Mouse (Mus musculus): ENCODE results near the gene Fgfr2.

The Fgfr2 gene

DNA sequence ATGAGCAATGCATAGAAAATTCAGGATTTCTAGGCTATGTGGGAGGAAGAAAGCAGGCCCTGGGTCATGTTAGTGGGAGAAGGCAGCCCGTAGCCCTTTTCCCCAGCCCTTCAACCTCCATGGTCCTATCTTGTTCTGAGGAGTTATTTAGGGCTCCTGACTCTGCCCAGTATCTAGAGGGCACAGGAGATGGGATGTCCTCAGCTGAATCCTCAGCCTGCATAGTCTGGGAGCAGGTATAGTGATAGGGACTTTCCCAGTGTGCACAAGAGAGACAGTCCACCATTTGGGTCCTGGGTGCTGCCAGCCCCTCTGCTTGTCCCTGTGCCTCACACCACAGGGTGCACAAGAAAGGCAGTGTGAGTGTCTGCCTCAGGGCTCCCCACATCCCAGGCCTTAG, 2144.6 kb downstream of the Fgfr2 start:
- DNase-seq = no peak

- DNase-seq = peak; percentile 93 to 94
Observed at GRCm38 (mm10) chr7:130977794-130978521, 2145.2 kb downstream of the Fgfr2 start.

GRCm38 (mm10) chr7:130976305-130976935, 2146.7 kb downstream of the Fgfr2 start:
- DNase-seq = peak; percentile 47 to 49

DNA sequence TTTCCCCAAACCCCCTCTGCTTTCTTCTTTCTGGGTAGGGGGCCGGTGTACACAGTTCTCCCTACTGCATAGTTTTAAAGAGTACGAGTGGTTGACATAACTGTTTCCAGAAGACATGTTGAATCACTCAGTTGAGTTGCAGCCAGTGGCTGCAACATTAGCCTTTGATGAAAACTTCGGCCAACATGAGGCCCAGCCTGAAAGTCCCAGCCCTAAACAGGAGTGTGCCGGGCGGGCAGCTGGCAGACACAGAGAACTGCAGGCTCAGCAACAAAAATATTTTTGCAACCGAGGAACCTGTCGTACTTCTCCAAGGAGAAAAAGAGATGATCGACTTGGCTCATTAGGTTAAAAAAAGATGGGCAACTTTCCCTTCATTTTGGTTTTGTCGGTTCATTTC, 2150.4 kb downstream of the Fgfr2 start:
- DNase-seq = no peak

DNA sequence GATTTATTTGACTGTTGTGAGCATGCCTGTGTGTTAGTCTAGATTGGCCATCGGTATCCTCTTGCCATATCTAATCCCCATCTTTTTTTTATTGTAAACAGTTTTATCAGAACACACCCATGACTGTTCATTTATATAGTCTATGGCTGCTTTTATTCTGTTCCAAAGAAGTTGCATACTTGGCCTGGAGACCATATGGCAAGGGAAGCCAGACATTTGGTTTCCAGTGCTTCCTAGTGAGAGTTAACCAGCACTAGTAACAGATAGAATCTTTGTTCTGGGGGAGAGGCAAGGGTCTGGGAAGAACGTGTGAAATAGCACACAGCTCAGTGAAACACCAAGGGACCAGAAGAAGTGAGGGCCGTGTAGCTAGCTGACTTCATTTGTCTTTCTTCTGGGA, 2153.6 kb downstream of the Fgfr2 start:
- DNase-seq = no peak

DNA sequence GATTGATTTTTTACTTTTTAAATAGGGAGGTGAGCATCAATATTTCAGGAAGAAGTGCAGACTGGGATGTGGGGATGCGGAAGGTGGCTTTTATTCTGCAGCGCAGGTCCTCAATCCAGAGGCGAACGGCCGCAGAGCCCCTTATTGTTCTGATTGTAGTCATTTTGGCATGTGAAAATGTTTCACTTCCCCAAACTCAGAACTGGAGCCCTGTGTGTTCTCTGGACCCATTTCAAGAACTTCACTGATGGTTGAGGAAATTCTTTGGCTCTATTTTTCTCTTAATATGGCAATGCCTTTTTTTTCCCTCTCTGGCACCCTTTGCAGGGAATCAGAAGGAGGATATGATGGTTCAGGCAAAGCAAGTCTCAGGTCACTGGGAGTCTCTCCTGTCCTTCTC, 2154.1 kb downstream of the Fgfr2 start:
- DNase-seq = no peak

- no peak for DNase-seq
Observed at GRCm38 (mm10) chr7:130968537-130968936, 2154.6 kb downstream of the Fgfr2 start.

GRCm38 (mm10) chr7:130967901-130968300, 2155.2 kb downstream of the Fgfr2 start:
- DNase-seq = no peak

DNA sequence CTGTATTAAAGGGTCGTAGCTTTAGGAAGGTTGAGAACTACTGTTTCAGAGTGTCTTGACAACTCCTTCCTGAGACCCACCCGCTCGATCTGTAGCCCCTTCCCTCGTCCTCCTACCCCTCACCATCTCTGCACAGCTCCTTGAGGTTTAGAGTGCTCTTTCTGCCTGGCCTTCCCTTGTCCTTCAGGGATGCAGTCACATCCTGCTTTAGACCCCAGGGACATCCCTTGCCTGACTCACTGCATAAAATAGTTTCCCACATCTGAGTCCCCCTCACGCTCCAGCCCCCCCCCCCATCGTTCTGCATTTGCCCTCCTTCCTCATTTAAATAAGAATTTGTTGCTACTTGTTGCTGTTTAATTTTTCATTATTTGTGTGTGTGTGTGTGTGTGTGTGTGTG, 2156.3 kb downstream of the Fgfr2 start:
- DNase-seq = no peak

- no peak for DNase-seq
Observed at GRCm38 (mm10) chr7:130966451-130966850, 2156.7 kb downstream of the Fgfr2 start.

DNA sequence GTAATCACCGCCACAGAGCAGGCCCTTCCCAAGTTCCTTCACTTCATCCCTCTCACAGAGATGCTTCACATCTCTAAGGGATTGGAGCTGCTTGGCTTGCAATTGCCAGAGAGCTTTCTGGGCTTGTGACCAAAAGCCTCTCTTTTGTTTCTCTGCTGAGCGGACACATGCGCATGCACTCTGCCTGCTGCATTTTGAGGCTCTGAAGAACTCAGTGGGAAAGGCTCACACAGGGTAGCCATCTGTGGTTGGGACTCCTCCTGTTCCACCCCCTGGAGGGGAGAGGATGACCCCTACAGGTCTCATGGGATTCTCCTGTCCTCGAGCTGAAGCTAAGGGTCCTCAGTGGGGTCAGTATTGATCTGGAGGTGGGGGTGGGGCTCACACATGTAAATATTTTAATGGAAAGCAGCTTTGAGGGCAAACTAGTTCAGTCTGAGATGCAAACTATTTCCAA, 2157.2 kb downstream of the Fgfr2 start:
- peak; percentile 71 to 77 for DNase-seq

DNA sequence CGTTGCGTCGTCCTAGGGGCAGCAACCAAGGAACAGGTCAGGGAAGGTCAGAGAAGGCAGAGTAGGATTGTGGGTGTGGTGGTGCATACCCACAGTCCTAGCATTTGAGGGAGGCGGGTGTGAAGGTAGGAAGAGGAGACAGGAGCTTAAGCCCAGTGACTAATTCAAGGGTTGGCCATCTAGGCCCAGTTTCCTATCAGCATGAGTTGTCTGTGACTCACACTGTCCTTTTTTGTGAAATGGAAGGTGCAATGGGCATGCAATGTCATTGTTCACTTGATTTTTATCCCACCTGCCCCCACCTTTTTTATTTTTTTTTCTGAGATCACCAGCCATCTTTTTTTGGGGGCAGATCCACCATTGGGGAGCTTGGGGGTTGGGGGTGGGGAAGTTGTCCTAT, 2157.8 kb downstream of the Fgfr2 start:
- no peak for DNase-seq

DNA sequence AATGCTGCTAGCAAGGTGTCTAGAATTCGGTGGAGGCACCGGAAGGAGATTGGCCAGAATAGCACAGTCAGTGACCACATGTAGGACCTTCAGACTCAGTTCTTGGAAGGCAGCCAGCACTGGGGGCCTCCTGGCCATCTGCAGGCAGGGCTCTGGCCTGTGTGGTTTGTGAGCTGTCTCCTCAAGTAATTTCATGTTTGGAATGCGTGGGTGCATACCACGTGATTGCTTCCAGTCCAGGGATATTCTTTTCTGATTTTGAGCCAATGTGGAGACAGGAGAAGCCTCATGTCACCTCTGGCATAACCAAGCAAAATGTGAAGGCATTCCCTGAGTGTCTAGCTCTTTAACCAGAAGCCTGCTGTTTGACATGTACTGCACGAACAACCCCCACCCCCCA, 2158.5 kb downstream of the Fgfr2 start:
- DNase-seq = peak; percentile 91 to 93

- no peak for DNase-seq
Observed at GRCm38 (mm10) chr7:130961429-130961828, 2161.7 kb downstream of the Fgfr2 start.

DNA sequence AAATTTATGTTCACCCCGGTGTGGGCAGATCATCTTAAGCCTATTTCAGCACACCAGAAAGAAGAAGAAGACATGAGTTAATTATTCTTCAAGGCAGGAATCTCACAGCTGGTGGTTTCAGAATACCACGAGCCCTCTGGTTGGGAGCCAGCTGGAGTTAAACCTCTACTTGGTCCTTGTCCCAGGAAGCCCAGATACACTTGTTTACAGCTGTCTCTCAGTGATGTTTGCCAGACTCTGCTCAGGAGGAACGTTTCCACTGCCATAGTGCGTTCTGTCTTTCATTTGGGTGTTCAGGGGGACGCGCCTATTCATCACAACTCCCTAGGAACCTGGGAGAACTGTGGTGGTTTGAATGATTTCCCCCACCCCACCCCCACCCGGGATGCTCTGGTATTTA, 2163.3 kb downstream of the Fgfr2 start:
- peak; percentile 63 to 72 for DNase-seq

GRCm38 (mm10) chr7:130958551-130958950, 2164.6 kb downstream of the Fgfr2 start:
- DNase-seq = no peak

DNA sequence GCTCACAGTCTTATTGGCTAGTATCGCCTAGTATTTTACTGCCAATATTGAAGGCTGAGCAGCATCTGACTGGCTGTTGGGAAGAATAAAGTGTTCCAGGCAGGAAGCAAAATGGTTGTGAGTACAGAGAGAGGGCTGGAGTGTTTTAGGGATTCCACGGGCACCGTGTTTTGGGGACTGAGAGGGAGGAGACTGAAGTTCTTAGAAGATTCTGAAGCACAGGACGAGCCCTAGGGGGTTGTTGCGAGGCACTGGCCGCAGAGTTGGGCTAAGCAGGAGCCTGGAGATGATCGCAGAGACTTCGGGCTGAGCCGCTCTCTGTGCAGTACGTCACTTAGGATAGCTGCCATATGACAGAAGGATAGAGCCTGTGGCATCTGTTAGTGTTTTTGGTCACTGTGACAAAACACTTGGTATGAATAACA, 2169.0 kb downstream of the Fgfr2 start:
- DNase-seq = peak; percentile 63 to 73

- DNase-seq = no peak
Observed at GRCm38 (mm10) chr7:130953376-130953775, 2169.8 kb downstream of the Fgfr2 start.

DNA sequence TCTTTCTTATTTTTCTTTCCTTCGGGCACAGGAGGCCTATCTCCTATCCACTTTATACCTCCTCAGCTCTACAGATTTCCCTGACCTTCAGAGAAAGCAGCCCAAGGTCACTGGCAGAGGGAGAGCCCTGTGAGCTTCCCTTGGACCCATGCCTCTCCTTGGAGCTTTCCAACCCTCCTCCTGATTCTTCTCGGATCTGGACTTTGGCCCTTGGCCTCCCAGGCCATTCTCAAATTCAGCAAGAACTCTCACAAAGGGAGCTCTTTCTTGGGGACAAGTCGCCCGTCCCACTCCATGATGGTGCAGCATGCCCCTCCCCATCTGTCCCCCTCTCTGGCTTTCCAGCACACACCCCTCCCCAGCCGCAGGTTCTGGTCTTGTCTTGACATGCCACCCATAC, 2172.1 kb downstream of the Fgfr2 start:
- DNase-seq = no peak

DNA sequence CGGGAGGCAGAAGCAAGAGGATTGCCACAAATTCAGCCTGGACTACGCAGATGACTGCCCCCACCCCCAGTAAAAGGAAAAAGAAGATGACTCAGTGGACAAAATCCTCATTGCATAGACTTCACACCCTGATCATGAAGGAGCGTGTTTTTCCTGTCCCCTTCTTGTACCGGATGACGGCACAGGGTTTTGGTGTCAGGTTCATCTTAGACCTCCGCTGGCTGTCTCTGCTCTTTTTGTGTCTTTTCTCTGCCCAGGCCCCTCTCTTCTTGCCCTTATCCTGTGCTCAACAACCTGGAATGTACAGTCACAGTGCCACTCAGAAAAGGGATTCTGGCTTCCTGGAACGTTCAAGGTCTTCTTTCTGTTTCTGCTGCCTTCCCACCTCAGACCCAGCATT, 2172.7 kb downstream of the Fgfr2 start:
- DNase-seq = peak in 1 of 2 experiments; percentile 4

- DNase-seq = peak; percentile 85 to 88
Observed at GRCm38 (mm10) chr7:130949331-130949751, 2173.8 kb downstream of the Fgfr2 start.

DNA sequence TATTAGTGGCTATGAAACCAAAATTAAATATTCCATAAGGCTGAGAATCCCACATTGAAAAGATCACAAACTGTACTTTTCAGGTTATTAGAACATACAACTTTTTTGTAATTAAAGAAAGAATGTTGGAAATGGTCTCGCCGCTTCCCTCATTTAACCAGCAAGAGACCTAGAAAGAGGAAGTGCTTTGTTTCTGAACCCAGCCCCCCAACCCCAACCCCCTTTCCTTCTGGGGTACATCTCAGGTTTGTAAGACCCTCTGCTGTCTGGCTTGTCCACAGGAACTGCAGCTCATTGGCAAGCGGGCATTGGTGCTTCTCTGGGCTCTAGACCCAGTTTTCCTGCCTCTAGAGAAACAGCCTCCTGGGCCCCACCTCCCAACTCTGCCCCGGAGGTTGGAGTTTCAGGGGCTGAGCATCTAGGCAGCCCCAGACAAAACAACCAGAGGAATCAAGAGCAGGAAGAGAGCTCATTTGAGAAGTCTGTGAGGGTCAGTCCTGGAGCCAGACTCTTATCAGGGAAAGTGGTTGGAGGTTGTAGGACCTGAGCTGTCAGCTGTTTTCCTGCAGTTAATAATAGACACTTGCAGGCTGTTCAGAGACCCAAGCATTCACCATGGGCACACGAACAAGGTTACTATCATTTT, 2174.5 kb downstream of the Fgfr2 start:
- DNase-seq = peak in 1 of 2 experiments; percentile 41

DNA sequence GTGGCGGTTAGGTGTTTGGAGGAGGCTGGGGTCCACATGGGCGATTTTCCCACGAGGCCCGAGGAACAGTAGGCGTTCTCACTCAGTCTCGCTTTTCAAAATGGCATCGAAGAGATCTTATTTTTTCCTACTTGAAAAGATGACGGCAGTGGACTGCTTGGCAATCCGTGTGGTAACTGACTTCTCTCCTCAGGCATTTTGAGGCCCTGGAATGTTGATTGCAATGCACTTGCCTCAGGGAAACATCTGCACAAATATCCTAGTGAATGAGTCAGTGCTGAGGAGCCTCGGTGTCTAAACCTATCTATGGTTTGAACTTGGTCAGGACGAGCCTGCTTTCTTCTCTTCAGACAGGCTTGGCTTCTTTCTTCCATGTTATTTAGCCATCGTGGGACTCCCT, 2176.8 kb downstream of the Fgfr2 start:
- no peak for DNase-seq

DNA sequence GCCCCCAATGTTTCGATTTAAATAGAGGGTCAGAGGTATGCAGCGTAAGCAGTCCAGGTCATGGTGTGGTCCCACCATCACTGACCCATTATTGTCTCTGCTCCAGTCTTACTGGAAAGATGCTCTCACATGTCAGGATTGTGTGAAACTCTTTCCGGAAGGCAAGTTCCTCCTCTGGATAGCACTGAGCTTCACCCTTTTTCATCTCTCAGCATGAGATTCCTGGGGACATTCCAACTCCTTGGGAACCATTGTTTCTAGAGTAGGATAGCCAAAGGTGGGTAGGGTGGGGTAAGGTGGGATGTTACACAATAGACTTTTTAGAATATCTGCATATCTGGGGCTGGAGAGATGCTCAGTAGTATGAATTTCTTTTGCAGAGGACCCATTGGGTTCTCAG, 2177.4 kb downstream of the Fgfr2 start:
- DNase-seq = no peak
